Mouse (Mus musculus) embryonic fibroblast, embryonic 13.5 days (primary cell): Measurements from ENCODE around the gene Wscd2.

Source experiments
- CTCF ChIP-seq: IDR thresholded peaks from 2 replicates; pipeline ENCODE4 v1.5.1; 2011; ENCODE audit warnings: mild to moderate bottlenecking, control low read depth, low read length, moderate library complexity, borderline replicate concordance; ENCODE audit not compliant: insufficient read depth
- POLR2A ChIP-seq: IDR thresholded peaks from 2 replicates; pipeline ENCODE4 v1.6.1; 2011; ENCODE audit warnings: low read depth, mild to moderate bottlenecking, control low read depth, low read length, moderate library complexity

- no peak for TF ChIP-seq CTCF
- no peak for TF ChIP-seq POLR2A
These were observed 67.9 kb downstream of the Wscd2 start for GRCm38 (mm10) chr5:113558065-113558464.
